Mouse (Mus musculus): ENCODE results near the gene Ildr1. TPM values are rescaled to one million over a fixed set of nuclear protein-coding genes. Genes with fewer than 3 reads are reported as not detected.

Gene Ildr1
- polyA plus RNA-seq, 1 experiment from 2014 or later, result 0.05 TPM

DNA sequence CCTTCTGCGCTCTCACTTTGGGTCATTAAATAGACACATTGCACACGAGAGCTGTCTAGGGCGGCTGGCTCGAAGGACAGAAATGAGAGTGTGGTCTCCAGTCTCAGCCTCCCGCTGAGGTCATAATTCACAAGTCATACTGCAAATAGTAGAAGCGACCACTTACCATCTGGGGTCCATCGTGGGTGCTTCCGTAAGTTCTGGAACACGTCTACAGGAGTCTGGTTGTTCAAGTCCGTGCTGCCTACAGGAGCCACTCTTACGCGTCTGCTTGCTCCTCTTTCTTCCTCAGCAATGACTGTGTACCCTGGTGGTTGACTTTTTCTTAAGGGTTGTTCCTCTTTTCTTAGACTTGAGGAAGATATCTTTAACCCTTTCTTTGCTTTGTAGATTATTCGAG lies 28.0 kb upstream of the Ildr1 start, which contains the start of gene Cd86:
Cd86 (minus strand) TSS at position 300 of the 400 bp plus-strand sequence.
- Histone ChIP-seq H3K4me3 (ENCODE audit: low read depth, low read length) (no peak within 1 kb of the TSS), H3K4me2 (no peak within 1 kb of the TSS), H3K36me3 (ENCODE audit: control insufficient read depth, insufficient read depth, low read length) (no peaks in the 10 kb centered on the region), H3K27me3 (ENCODE audit: control insufficient read depth, insufficient read depth, low read length) (no peaks in the 10 kb centered on the region), H3K4me1 (ENCODE audit: control insufficient read depth, insufficient read depth, low read length) (no peaks in the 10 kb centered on the region), H3K27ac (ENCODE audit: low read depth, low read length) (no peak within 1 kb of the TSS), H3K9ac (ENCODE audit: low read length) (no peak within 1 kb of the TSS), H3K9me3 (ENCODE audit: control insufficient read depth, low read length) (no peaks in the 10 kb centered on the region)
- DNase-seq (ENCODE audit: low spot score, missing footprints) (no peak), ATAC-seq (ENCODE audit: low FRiP score) (no peak)
- WGBS, result 91% methylated on average over 13 of the region's 13 CpGs

DNA sequence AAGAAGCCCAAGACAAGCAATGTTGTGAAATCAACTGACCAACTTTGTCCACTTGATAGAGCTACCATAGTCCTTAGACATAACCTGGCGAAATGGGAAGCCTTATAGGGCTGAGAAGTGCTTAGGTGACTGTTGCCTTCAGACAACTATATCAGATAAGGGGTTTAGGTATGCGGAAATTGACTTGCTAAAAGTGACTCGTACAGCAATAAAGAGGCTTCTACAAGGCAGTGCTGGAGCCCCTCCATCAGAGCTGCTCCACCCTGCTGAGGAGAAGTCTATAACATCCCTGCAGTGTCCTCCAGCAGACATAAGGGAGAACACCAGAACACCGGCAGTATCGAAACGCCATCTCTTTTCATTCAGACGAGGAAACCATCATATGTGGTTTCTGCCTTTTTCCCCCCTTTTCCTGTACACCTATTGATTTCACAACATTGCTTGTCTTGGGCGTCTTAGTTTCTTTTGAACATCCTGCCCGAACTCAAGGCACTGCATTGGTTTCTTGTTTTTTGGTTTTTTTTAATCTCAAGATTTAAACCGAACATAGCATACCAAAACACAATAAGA lies 27.2 kb upstream of the Ildr1 start:
- H3K9me3 ChIP-seq (ENCODE audit: control insufficient read depth, low read length), result no peaks in the 10 kb centered on the region
- no peak overlapping the region for H3K4me2 ChIP-seq
- H3K36me3 ChIP-seq (ENCODE audit: control insufficient read depth, insufficient read depth, low read length), result no peaks in the 10 kb centered on the region
- H3K4me1 ChIP-seq (ENCODE audit: control insufficient read depth, insufficient read depth, low read length), result no peaks in the 10 kb centered on the region
- no peak overlapping the region for H3K9ac ChIP-seq (ENCODE audit: low read length)
- no peaks in the 10 kb centered on the region for H3K27me3 ChIP-seq (ENCODE audit: control insufficient read depth, insufficient read depth, low read length)
- 88% methylated on average over 10 of the region's 10 CpGs for WGBS
- H3K4me3 ChIP-seq (ENCODE audit: low read depth, low read length), result no peak overlapping the region
- no peak for ATAC-seq (ENCODE audit: low FRiP score)
- H3K27ac ChIP-seq (ENCODE audit: low read depth, low read length), result no peak overlapping the region
- no peak for DNase-seq (ENCODE audit: low spot score, missing footprints)

DNA sequence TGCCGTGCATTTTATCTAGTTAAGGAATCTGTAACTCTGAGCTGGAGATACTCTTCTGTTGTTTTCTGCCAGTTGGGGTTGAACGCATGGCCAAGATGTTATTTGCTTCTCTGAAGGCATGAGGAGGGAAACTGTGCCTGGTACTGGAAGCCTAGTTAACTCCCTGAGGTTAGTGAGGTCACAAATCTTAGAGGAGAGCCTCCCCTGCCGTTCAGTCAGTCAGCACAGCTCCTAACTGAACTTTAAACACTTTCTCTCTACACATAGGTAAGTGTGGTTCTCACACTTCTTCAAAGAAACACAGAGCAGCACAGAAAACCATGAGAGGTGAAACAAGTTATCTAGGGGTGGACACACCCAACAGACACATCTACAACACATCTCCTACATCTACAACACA lies 23.2 kb upstream of the Ildr1 start:
- Histone ChIP-seq H3K4me2 (no peak overlapping the region), H3K9me3 (ENCODE audit: control insufficient read depth, low read length) (no peaks in the 10 kb centered on the region), H3K4me3 (ENCODE audit: low read depth, low read length) (no peak overlapping the region), H3K4me1 (ENCODE audit: control insufficient read depth, insufficient read depth, low read length) (no peaks in the 10 kb centered on the region), H3K36me3 (ENCODE audit: control insufficient read depth, insufficient read depth, low read length) (no peaks in the 10 kb centered on the region), H3K27ac (ENCODE audit: low read depth, low read length) (no peak overlapping the region), H3K9ac (ENCODE audit: low read length) (no peak overlapping the region), H3K27me3 (ENCODE audit: control insufficient read depth, insufficient read depth, low read length) (no peaks in the 10 kb centered on the region)
- DNase-seq (ENCODE audit: low spot score, missing footprints), result no peak
- no peak for ATAC-seq (ENCODE audit: low FRiP score)
- WGBS, result 85% methylated on average over 3 of the region's 3 CpGs

DNA sequence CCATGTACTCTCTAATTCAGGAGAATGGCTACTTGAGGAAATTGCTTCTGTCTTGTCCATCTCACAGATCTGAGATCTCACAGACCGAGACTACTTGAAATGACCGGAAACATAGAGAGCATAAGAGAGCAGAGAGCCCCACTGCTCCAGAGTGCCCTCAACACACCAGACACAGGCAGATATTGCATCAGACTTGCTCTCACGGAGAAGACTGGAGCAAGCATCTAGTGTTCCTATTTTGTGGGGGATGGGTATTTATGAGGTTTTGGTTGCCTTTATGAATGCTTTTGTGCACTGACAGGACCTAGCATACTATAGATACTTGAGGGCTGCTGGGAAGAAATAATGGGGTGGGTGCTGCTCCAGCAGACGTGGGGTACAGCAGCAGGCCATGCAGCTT lies 20.6 kb upstream of the Ildr1 start:
- Histone ChIP-seq H3K36me3 (ENCODE audit: control insufficient read depth, insufficient read depth, low read length) (no peaks in the 10 kb centered on the region), H3K4me2 (no peak overlapping the region), H3K4me1 (ENCODE audit: control insufficient read depth, insufficient read depth, low read length) (no peaks in the 10 kb centered on the region), H3K9ac (ENCODE audit: low read length) (no peak overlapping the region), H3K9me3 (ENCODE audit: control insufficient read depth, low read length) (no peaks in the 10 kb centered on the region), H3K27me3 (ENCODE audit: control insufficient read depth, insufficient read depth, low read length) (no peaks in the 10 kb centered on the region), H3K27ac (ENCODE audit: low read depth, low read length) (no peak overlapping the region), H3K4me3 (ENCODE audit: low read depth, low read length) (no peak overlapping the region)
- DNase-seq (ENCODE audit: low spot score, missing footprints) (peak; percentile 60), ATAC-seq (ENCODE audit: low FRiP score) (no peak)
- 87% methylated on average over 4 of the region's 4 CpGs for WGBS

DNA sequence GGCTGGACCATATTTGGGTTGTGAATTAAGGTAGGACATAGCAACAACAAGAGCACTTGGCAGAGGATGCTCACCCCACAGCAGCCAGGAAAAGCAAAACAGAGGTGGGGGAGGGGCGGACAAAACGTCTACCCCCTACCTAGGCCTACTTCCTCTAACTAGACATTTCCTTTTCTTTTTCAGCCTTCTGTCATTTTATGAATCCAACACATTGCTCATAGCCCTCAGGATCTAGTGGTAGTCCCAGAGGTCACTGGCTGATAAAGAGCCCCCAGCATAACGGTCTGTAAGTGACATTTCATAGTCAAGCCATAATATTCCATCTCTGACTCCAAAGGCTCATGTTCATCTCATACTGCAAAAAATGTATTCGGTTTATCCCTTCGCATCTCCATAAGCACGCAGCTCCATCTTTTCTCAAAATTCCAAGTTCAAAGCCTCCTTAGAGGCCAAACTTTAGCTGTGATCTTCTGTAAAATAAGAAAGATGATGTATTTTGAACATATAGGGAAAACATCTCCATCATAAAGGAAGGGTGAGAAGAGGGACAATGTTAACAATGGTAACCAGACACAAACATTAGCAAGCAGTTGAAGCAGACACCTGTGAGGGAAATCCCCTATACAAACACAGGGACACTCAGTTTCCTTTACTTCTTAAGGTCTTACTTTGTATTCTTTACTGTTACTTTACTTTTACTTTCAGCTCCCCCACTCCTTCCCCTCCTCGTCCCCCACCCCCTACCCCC lies 19.1 kb upstream of the Ildr1 start:
- Histone ChIP-seq H3K27ac (ENCODE audit: low read depth, low read length) (no peak overlapping the region), H3K4me2 (no peak overlapping the region), H3K27me3 (ENCODE audit: control insufficient read depth, insufficient read depth, low read length) (no peaks in the 10 kb centered on the region), H3K9me3 (ENCODE audit: control insufficient read depth, low read length) (no peaks in the 10 kb centered on the region), H3K4me1 (ENCODE audit: control insufficient read depth, insufficient read depth, low read length) (no peaks in the 10 kb centered on the region), H3K4me3 (ENCODE audit: low read depth, low read length) (no peak overlapping the region), H3K9ac (ENCODE audit: low read length) (no peak overlapping the region), H3K36me3 (ENCODE audit: control insufficient read depth, insufficient read depth, low read length) (no peaks in the 10 kb centered on the region)
- ATAC-seq (ENCODE audit: low FRiP score) (no peak), DNase-seq (ENCODE audit: low spot score, missing footprints) (peak; percentile 49)
- WGBS, result 69% methylated on average over 7 of the region's 7 CpGs

DNA sequence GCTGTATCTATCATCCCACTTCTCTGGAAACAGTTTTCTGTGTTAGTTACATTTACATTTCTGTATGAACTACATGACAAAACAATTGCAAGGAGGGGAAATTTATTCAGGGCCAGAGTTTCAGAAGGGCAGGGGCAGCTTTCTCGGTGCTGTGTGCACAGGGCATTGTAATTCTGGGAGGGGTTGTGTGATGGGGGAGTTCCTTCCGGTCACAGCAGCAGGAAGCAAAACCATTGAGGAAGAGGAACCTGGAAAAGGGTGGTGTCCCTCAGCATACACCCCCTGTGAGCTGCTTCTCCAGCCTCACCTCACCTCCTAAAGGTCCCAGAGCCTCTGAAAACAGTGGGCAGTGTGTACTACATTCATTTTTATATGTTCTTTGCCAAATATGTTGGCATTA lies 18.5 kb upstream of the Ildr1 start:
- no peak overlapping the region for H3K9ac ChIP-seq (ENCODE audit: low read length)
- no peaks in the 10 kb centered on the region for H3K9me3 ChIP-seq (ENCODE audit: control insufficient read depth, low read length)
- H3K4me2 ChIP-seq, result no peak overlapping the region
- no peak overlapping the region for H3K4me3 ChIP-seq (ENCODE audit: low read depth, low read length)
- no peaks in the 10 kb centered on the region for H3K36me3 ChIP-seq (ENCODE audit: control insufficient read depth, insufficient read depth, low read length)
- H3K4me1 ChIP-seq (ENCODE audit: control insufficient read depth, insufficient read depth, low read length), result no peaks in the 10 kb centered on the region
- ATAC-seq (ENCODE audit: low FRiP score) (no peak), DNase-seq (ENCODE audit: low spot score, missing footprints) (peak; percentile 12)
- no peak overlapping the region for H3K27ac ChIP-seq (ENCODE audit: low read depth, low read length)
- no peaks in the 10 kb centered on the region for H3K27me3 ChIP-seq (ENCODE audit: control insufficient read depth, insufficient read depth, low read length)
- 57% methylated on average over 2 of the region's 2 CpGs for whole genome bisulfite sequencing

DNA sequence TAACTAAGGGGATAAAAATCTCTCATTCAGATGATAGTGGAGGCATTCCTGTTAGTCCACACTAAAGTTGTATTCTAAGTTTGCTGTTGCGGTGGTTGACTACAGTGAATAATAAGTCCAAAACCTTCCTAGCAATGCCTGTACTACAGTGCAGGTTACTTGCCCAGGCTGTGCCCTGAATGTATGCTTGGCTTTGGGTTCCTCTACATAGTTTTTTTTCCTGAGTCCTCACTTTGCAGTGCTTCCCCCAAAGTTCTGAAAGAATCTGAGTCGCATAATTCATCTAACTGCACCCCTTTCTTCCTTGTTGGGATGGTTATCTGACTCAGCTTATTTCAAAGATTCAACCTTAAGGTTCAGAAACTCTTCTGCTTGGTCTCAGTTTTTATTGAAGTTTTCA lies 17.9 kb upstream of the Ildr1 start:
- ATAC-seq (ENCODE audit: low FRiP score) (no peak), DNase-seq (ENCODE audit: low spot score, missing footprints) (peak; percentile 60)
- 88% methylated on average over 2 of the region's 2 CpGs for WGBS
- no peak overlapping the region for H3K27ac ChIP-seq (ENCODE audit: low read depth, low read length)
- no peaks in the 10 kb centered on the region for H3K9me3 ChIP-seq (ENCODE audit: control insufficient read depth, low read length)
- H3K36me3 ChIP-seq (ENCODE audit: control insufficient read depth, insufficient read depth, low read length), result no peaks in the 10 kb centered on the region
- H3K4me3 ChIP-seq (ENCODE audit: low read depth, low read length), result no peak overlapping the region
- no peaks in the 10 kb centered on the region for H3K27me3 ChIP-seq (ENCODE audit: control insufficient read depth, insufficient read depth, low read length)
- no peak overlapping the region for H3K4me2 ChIP-seq
- no peaks in the 10 kb centered on the region for H3K4me1 ChIP-seq (ENCODE audit: control insufficient read depth, insufficient read depth, low read length)
- H3K9ac ChIP-seq (ENCODE audit: low read length), result no peak overlapping the region

DNA sequence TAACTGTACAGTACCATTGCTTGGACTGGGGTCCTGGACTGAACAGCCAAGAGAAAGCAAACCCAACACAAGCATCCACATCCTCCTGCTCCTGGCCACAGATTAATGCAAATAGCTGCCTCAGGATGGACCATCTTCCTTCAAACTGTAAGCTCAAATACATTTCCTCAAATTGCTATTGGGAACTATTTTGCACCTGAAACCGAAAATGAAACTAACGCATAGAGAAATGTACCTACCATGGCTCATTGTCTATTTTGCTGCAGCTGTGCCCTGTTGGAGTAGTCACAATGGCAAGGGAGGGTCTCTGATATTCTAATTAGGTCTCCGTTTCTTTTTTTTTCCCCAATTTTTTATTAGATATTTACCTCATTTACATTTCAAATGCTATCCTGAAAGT lies 11.9 kb upstream of the Ildr1 start:
- DNase-seq (ENCODE audit: low spot score, missing footprints), result no peak
- no peaks in the 10 kb centered on the region for H3K27me3 ChIP-seq (ENCODE audit: control insufficient read depth, insufficient read depth, low read length)

DNA sequence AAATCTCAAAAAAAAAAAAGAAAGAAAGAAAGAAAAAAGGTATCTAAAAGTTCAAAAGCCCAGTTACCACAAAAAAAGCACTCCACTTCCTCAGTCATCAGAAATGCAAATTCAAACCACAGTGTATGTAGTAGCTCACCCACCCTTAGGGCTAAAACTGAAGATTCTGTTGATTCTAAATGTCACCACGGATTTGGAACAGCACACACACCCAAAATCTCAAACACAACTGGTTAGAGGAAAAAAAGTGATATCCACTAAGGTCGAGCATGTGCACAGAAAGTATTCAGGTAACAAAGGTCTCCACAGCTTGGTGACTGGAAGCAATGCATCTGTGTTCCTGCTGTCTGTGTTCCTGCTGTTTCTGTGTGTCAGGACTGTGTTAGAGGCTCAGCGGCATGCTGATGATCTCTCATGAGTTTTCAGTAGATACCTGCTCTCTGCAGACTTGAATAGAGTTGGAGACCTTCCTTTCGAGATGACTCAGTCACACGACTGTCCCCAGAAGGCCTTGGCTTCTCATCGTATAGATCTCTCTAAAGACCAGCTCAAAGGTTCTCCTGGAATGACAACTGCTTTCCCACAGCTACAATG lies 9.4 kb upstream of the Ildr1 start:
- DNase-seq (ENCODE audit: low spot score, missing footprints) (no peak), ATAC-seq (ENCODE audit: low FRiP score) (no peak)
- Histone ChIP-seq H3K9ac (ENCODE audit: low read length) (no peak overlapping the region), H3K4me3 (ENCODE audit: low read depth, low read length) (no peak overlapping the region), H3K27ac (ENCODE audit: low read depth, low read length) (no peak overlapping the region), H3K4me2 (no peak overlapping the region), H3K9me3 (ENCODE audit: control insufficient read depth, low read length) (no peaks in the 10 kb centered on the region), H3K27me3 (ENCODE audit: control insufficient read depth, insufficient read depth, low read length) (no peaks in the 10 kb centered on the region), H3K4me1 (ENCODE audit: control insufficient read depth, insufficient read depth, low read length) (no peaks in the 10 kb centered on the region), H3K36me3 (ENCODE audit: control insufficient read depth, insufficient read depth, low read length) (no peaks in the 10 kb centered on the region)
- 74% methylated on average over 6 of the region's 6 CpGs for whole genome bisulfite sequencing

More for the DNA sequence above, 11.9 kb upstream of the Ildr1 start:
- no peak for ATAC-seq (ENCODE audit: low FRiP score)
- Histone ChIP-seq H3K4me1 (ENCODE audit: control insufficient read depth, insufficient read depth, low read length) (no peaks in the 10 kb centered on the region), H3K4me2 (no peak overlapping the region), H3K9me3 (ENCODE audit: control insufficient read depth, low read length) (no peaks in the 10 kb centered on the region), H3K4me3 (ENCODE audit: low read depth, low read length) (no peak overlapping the region), H3K27ac (ENCODE audit: low read depth, low read length) (no peak overlapping the region), H3K36me3 (ENCODE audit: control insufficient read depth, insufficient read depth, low read length) (no peaks in the 10 kb centered on the region), H3K9ac (ENCODE audit: low read length) (no peak overlapping the region)
- WGBS, result 94% methylated on average over 3 of the region's 3 CpGs

Data from midbrain, embryonic 11.5 days (tissue).